Mouse (Mus musculus): Measurements from ENCODE around the gene Wfdc16.

- TF ChIP-seq POLR2A (IDR thresholded peaks at IDR 0.05; ENCODE audit: extremely low read depth, insufficient read depth, low read length) (no peak), CTCF (IDR thresholded peaks at IDR 0.05; ENCODE audit: extremely low read depth, insufficient read depth, low read length) (no peak)
Measured at GRCm38 (mm10) chr2:164641881-164642673, 3.5 kb upstream of the Wfdc16 start.
